Mouse (Mus musculus): ENCODE data around the gene Otop2.

Gene Otop2

GRCm38 (mm10) chr11:115297214-115297826 lies 9.6 kb upstream of the Otop2 start, which contains the start of gene Fads6:
TSS of gene Fads6 (minus strand) at chr11:115297663.
- DNase-seq (ENCODE audit: low spot score in 2 of 2), result peak; percentile 63 to 70

DNA sequence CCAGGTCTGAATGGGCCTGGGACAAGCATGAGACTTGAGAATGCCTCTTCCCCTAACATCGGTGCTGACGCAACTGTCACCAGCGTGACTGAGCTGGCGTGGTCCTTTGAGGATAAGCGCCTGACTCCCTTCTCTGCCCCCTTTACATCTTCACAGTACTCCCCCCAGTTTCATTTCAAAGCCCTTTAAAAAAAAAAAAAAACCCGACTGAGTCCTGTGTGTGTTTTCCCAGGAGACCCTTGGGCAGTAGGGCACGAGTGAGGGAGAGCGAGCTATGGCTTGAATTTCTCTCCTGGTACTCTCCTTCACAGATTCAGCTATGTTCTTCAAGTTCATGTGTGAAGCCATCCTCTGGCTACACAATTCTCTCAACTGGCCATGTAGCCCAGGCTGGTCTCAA lies 8.8 kb upstream of the Otop2 start:
- DNase-seq (ENCODE audit: low spot score in 2 of 2), result no peak

DNA sequence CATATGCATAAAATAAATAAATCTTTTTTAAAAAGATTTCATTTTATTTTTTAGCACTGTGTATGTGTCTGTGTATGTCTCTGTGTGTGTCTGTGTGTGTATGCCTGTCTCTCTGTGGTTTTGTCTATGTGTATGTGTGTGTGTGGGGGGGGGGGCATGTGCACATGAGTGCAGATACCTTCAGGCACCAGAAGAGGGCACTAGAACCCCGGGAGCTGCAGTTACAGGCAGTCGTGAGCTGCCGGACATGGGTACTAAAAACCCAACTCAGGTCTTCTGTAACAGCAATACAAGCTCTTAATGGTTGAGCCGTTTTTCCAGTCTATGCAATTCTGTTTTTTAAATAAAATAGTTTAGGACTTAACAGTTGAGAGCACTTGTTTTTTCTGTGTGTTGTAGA lies 6.2 kb upstream of the Otop2 start:
- DNase-seq (ENCODE audit: low spot score in 2 of 2), result no peak

DNA sequence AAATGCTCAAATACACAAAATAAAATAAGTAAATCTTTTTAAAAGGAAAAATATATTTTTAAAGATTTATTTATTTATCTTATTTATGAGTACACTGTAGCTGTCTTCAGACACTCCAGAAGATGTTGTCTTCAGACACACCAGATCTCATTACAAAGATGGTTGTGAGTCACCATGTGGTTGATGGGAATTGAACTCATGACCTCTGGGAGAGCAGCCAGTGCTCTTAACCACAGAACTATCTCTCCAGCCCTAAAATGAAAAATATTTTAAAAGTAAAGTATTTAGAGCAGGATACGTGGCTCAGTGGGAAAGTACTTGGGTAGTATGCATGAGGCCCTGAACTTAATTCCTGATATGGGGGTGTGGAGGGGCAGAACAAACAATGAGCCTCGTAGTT lies 5.6 kb upstream of the Otop2 start:
- no peak for DNase-seq (ENCODE audit: low spot score in 2 of 2)

DNA sequence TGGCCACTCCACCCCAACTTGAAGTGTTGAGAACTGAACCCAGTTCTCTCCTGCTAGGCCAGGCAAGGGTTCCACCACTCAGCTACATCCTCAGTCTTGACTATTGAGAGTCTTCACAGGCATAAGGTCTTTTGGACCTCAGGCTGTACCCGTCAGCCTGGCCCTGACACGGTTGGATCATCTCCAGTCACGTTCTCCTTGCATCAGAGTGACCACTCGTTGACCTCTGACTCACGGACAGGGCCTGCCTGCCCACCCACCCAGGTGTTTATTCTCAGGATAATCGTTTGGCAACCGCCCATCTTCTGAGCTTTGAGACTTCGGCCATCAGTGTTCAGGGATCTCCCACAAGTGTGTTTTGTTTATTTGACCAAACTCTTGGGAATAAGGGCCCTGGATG lies 3.8 kb upstream of the Otop2 start:
- DNase-seq (ENCODE audit: low spot score in 2 of 2), result no peak

- no peak for DNase-seq (ENCODE audit: low spot score in 2 of 2)
Measured at GRCm38 (mm10) chr11:115308781-115309180, 1.8 kb downstream of the Otop2 start.

GRCm38 (mm10) chr11:115314249-115314648 lies 7.3 kb downstream of the Otop2 start:
- DNase-seq (ENCODE audit: low spot score in 2 of 2), result no peak

GRCm38 (mm10) chr11:115317204-115317603 lies 10.2 kb downstream of the Otop2 start:
- no peak for DNase-seq (ENCODE audit: low spot score in 2 of 2)

GRCm38 (mm10) chr11:115318245-115319027 lies 11.5 kb downstream of the Otop2 start:
- DNase-seq (ENCODE audit: low spot score in 2 of 2), result no peak

DNA sequence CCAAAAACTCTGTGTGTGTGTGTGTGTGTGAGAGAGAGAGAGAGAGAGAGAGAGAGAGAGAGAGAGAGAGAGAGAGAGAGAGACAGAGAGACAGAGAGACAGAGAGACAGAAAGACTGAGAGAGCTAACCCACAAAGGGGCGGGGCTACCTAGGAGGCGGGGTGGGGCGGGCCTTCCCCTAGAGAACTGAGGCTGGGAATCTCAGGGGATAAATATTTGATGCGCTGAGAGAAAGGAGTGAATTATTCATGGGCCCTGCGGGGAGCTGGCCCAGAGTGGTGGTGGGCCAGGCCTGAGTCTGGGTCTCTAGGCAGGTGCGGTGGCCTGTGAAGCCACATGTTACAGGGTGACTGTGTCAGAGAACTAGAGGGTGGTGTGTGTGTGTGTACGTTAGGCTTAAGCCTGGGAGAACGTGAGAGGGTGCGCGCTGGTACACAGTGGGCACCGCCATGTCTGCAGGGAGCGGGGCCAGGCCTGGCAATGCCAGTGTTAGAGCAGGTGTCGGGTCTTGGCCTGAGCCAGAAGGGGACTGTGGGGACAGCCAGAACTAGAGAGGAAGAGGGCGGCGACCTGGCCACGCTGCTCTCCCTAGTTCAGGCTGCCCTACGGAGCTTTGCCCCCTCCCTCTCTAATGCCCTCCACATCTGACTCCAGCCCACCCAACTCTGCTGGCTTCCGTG lies 12.9 kb downstream of the Otop2 start:
- DNase-seq (ENCODE audit: low spot score in 2 of 2), result no peak

DNA sequence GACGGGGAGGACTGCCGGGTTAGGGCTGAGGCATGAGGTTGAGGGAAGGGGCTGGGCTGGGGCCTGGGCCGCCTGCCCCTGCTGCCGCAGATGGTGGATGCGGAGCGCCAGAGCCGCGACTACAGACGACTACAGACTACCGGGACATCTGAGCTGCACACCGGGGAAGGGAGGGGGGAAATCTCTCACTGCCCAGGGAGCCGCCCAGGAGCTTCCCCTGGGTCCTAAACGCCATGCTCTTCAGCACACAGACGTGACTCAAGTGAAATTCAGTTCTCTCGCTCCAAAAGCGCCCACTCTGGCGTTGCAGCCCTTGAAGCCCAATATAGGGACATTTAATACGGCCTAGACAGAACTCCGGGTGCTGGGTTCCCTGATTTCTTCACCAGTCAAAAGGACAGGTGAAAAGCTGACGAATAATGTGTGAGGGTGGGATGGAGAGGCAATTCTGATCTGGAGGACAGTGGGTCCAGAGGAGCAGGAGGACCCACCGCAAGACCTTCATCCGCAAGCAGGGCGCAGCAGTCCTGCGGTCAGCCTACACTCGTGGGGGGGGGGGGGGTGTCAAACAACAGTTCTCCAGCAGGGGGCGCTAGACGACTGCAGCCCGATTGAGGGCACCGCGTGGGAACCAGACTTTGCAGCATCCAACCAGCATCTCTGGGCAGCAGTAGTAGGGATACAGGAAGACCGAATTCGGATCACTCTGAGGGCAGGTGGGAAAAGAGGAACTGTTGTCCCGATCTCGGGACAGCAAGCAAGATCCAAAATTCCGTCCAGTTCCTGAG lies 15.1 kb downstream of the Otop2 start, which contains the start of gene Ush1g:
Ush1g (minus strand) TSS at position 136 of the 788 bp plus-strand sequence.
- DNase-seq (ENCODE audit: low spot score in 2 of 2), result no peak

GRCm38 (mm10) chr11:115323354-115323753 lies 16.4 kb downstream of the Otop2 start:
- no peak for DNase-seq (ENCODE audit: low spot score in 2 of 2)

GRCm38 (mm10) chr11:115326730-115327129 lies 19.8 kb downstream of the Otop2 start:
- peak; percentile 43 to 54 for DNase-seq (ENCODE audit: low spot score in 2 of 2)

- DNase-seq (ENCODE audit: low spot score in 2 of 2), result no peak
Measured at GRCm38 (mm10) chr11:115329339-115329738, 22.4 kb downstream of the Otop2 start.

DNA sequence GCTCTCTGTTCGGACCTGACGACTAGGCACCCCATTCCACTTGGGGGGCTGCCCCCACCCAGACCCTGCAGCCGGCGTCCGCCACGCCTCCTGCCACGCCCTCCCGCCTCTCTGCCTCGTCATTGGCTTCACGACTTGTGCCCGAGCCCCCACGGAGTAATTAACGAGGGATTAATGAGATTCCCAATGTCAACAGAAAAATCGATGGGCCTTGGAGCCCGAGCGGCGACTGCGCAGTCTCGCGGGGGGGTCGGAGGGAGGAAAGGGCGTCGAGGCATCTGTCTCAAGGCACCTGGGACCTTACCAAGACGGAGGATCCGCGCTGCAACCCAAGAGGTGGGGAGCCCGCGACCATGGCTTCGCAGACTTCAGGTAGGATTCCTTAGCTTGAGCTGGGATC lies 27.6 kb downstream of the Otop2 start, which contains the start of gene Otop3:
Otop3 (plus strand) TSS at position 201 of the 400 bp plus-strand sequence.
- no peak for DNase-seq (ENCODE audit: low spot score in 2 of 2)

DNA sequence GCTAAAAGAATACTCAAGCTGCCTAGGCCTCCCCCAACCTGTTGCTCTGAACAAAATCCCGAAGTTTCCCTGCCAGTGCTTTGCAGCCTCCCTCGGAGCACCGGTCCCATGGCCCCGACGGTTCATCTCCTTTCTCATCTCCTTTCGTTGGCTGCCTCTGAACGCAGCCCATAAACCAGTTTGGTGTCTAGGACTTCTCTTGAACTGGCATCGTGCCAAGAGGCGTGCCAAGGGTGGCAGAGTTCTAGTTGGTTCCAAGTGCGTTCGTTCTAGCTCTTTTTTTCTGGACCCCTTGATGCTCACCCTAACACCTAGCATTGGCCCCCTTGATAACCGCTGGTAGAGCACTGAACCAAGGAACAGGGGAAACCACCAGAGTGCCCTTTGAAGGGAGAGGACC lies 28.3 kb downstream of the Otop2 start:
- DNase-seq (ENCODE audit: low spot score in 2 of 2), result no peak

- no peak for DNase-seq (ENCODE audit: low spot score in 2 of 2)
Measured at GRCm38 (mm10) chr11:115336115-115336514, 29.2 kb downstream of the Otop2 start.

- no peak for DNase-seq (ENCODE audit: low spot score in 2 of 2)
Measured at GRCm38 (mm10) chr11:115337350-115337749, 30.4 kb downstream of the Otop2 start.

- no peak for DNase-seq (ENCODE audit: low spot score in 2 of 2)
Measured at GRCm38 (mm10) chr11:115337826-115338225, 30.9 kb downstream of the Otop2 start.

DNA sequence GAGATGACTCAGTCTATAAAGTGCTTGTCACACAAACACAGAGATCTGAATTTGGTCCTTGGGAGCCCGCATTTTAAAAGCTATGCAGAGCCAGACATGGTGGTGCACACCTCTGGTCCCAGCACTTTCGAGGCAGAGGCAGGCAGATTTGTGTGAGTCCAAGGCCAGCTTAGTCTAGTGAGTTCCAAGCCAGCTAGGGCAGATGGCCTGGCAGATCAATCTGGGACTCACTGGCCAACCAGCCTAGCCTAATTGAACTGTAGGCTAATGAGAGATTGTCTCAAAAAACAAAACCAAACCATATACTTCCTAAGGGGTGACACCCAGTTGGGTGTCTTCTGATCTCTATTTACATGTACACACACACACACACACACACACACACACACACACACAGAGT lies 34.3 kb downstream of the Otop2 start:
- DNase-seq (ENCODE audit: low spot score in 2 of 2), result no peak

GRCm38 (mm10) chr11:115341866-115342265 lies 34.9 kb downstream of the Otop2 start:
- no peak for DNase-seq (ENCODE audit: low spot score in 2 of 2)

GRCm38 (mm10) chr11:115344967-115345366 lies 38.0 kb downstream of the Otop2 start:
- DNase-seq (ENCODE audit: low spot score in 2 of 2), result no peak

All from right cerebral cortex, postnatal 36 days (tissue).